Mouse (Mus musculus) yolk sac, embryonic 10.5 days (tissue): ENCODE data around the gene Olfr509.
"Not testable (repeated sequence)": the region's sequence is repeated elsewhere in the genome, so short reads cannot be mapped to it uniquely, and the experiment has no call there.

Experiments used
- DNase-seq: peaks from one replicate; pipeline ENCODE4 v3.0.0-alpha.2; 2017; ENCODE audit warnings: low spot score

Gene Olfr509

DNA sequence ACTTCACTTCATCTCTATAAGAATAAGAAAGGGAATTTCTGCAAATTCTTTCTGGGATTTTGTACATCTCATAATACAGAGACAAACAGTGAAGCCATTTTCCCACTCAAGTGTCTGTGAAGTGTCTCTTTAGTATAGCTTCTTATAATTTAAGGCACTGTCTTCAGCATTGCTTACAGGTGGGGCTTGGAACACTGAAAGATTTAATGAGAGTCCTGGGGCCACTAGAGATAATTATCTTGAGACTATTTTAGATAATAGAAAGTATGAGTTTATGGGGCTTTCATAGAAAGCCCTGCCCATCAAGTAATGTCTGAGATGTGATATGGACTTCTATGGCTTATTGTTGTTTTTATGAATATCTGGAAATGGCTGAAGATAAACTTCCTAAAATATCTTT, at the start of gene Olfr509:
Olfr509 (minus strand) TSS at position 101 of the 400 bp plus-strand sequence.
- no peak for DNase-seq

GRCm38 (mm10) chr7:108678886-108679285, 27.2 kb upstream of the Olfr509 start:
- DNase-seq: no peak

GRCm38 (mm10) chr7:108671058-108671457, 19.4 kb upstream of the Olfr509 start:
- DNase-seq: no peak

GRCm38 (mm10) chr7:108666118-108666517, 14.4 kb upstream of the Olfr509 start, which contains the start of gene Olfr510:
TSS of gene Olfr510 (plus strand) at chr7:108666418.
- no peak for DNase-seq

- DNase-seq: no peak
Measured at GRCm38 (mm10) chr7:108662419-108662818, 10.7 kb upstream of the Olfr509 start.

DNA sequence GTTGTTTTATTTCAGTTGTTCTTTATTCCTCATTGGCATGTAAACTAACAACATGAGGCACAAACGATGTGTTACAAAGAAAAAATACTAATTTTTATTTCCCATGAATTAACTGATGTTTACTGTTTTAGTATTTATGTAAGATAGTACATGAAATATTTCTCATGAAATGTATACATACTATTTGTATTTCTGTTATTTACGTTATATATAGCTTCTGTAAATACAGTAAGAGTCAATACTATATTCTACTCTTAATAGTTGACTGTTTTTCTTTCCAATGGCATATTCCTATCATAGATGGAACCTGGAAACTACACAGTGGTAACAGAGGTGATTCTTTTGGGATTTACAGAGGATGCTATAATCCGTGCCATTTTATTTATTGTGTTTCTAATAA, 22.0 kb downstream of the Olfr509 start, which contains the start of gene Olfr508:
Olfr508 (plus strand) TSS at position 301 of the 400 bp plus-strand sequence.
- DNase-seq: no peak

GRCm38 (mm10) chr7:108621514-108621913, 30.2 kb downstream of the Olfr509 start, which contains the start of gene Olfr507:
TSS of gene Olfr507 (plus strand) at chr7:108621814.
- no peak for DNase-seq

GRCm38 (mm10) chr7:108616781-108617180, 34.9 kb downstream of the Olfr509 start:
- not testable (repeated sequence) for DNase-seq

GRCm38 (mm10) chr7:108614110-108614509, 37.6 kb downstream of the Olfr509 start:
- DNase-seq: no peak

DNA sequence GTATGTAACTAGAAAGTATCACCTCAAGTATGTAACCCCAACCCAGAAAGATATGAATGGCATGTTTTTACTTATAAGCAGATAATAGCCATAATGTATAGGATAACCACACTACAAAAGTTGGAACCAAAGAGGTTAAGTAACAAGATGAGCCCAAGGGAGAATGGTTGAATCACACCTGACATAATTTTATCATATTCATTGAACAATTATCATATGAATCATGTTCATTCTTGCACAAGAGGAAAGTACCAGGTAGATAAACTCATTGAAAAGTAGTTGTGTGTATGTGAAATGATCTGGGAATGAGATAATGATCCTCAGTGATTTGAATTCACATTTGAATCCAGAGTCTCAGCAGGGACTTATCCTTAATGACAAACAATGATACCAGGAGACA, 41.2 kb downstream of the Olfr509 start, which contains the start of gene Olfr506:
Olfr506 (plus strand) TSS at position 301 of the 400 bp plus-strand sequence.
- no peak for DNase-seq

DNA sequence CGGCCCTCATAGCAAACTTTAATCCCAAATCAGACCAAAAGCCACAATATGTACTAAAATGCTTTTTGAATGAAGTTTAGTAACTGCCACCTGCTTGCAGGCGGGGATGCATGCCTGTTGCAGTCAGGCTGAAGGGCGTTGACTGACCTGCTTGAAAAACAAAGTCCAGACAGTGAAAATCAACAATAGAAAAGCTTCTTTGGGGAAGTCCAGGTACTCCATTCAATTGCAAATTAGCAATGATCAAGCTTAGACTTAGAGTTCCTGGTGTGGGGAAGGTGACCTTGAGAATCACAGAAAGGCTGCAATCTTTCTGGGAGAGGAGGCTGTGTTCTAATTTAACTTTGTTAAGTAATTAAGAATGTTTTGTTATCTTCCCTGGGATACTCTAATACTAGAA, 49.8 kb downstream of the Olfr509 start:
- DNase-seq: not testable (repeated sequence)
